Mouse (Mus musculus) kidney, embryonic 16.5 days (tissue): Measurements from ENCODE around the gene Arf4. TPM values are rescaled to one million over a fixed set of nuclear protein-coding genes. Genes with fewer than 3 reads are reported as not detected.
"Not testable (repeated sequence)": the region's sequence is repeated elsewhere in the genome, so short reads cannot be mapped to it uniquely, and the experiment has no call there.

Source experiments
- ATAC-seq: fragments of 200-750 bp; cut with Nextera tagmentation; 2 replicates; pipeline ENCODE4 v1.8.0; 2017; ENCODE audit warnings: moderate TSS enrichment; ENCODE audit not compliant: low FRiP score, low TSS enrichment
- H3K27ac ChIP-seq: fragments of 300-500 bp; sonication (generic); 2 replicates; pipeline ENCODE4 v1.5.1; 2014; ENCODE audit warnings: low read length
- H3K27me3 ChIP-seq: fragments of 300-500 bp; sonication (generic); 2 replicates; pipeline ENCODE4 v1.6.1; 2014; ENCODE audit warnings: low read length, control low read depth, mixed read lengths; ENCODE audit not compliant: insufficient read depth
- H3K36me3 ChIP-seq: fragments of 300-500 bp; sonication (generic); 2 replicates; pipeline ENCODE4 v1.6.1; 2014; ENCODE audit warnings: low read length, control low read depth, mixed read lengths; ENCODE audit not compliant: insufficient read depth
- H3K4me1 ChIP-seq: fragments of 300-500 bp; sonication (generic); 2 replicates; pipeline ENCODE4 v1.6.1; 2014; ENCODE audit warnings: low read length, control low read depth, mixed read lengths; ENCODE audit not compliant: insufficient read depth
- H3K4me2 ChIP-seq: fragments of 300-500 bp; sonication (generic); replicated peaks from 2 replicates; pipeline ENCODE4 v1.6.1; 2014; ENCODE audit warnings: low read depth, low read length
- H3K4me3 ChIP-seq: fragments of 300-500 bp; sonication (generic); 2 replicates; pipeline ENCODE4 v1.5.1; 2014; ENCODE audit warnings: mild to moderate bottlenecking, low read length
- H3K9ac ChIP-seq: fragments of 300-500 bp; sonication (generic); replicated peaks from 2 replicates; pipeline ENCODE4 v1.6.1; 2014; ENCODE audit warnings: low read length
- H3K9me3 ChIP-seq: fragments of 300-500 bp; sonication (generic); 2 replicates; pipeline ENCODE4 v1.6.1; 2016; ENCODE audit warnings: low read length, control low read depth
- WGBS: fragments of 180-500 bp; shearing (Covaris S2); extraction: QIAGEN DNeasy Blood & Tissue Kit; methylation state at CpG from one replicate; pipeline ENCODE4 v1.1.7; 2014; 5-methylcytosine and 5-hydroxymethylcytosine counted together
- polyA plus RNA-seq: library from polyadenylated mRNA; unstranded; fragments of >200 nt; fragmentation: Nextera tagmentation; extraction: Ambion mirVana; gene quantifications from 2 replicates; pipeline ENCODE4 v1.2.1, GENCODE M21; 2015

Gene Arf4
- polyA plus RNA-seq, 1 experiment from 2014 or later: 589 TPM

DNA sequence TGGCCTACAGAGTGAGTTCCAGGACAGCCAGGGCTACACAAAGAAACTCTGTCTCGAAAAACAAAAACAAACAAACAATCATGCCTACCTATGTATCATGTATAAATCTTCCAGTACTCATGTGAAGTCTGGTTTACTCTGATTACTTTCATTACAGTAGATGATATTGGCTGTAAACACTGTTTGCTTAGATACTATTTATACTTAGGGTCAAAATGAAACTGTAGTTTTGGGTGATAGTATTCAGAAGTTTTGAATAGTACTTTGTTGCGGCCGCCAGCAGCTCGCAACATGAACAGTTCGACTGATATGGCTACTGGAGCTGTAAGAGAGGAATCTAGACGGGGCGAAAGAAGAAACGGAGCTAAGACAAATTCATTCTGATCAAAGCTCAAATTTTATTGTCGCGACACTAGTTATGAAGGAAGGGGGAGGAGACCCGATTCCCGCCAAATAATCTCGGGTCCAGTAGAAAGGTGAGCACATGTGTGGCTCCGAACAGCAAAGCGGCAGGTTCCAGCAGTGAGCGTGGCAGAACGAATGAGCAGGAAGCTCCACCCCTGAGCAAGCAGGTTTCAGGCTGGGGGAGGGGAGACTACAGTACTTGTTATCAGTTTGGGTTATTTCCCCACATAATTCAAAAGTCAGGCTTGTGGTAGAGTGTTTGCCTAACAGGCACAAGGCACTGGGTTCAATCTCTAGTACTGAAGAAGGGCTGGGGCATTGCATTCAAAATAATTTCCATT lies 34.2 kb downstream of the Arf4 start:
- WGBS: 68% methylated on average over 17 of the region's 17 CpGs
- not testable (repeated sequence) for H3K9me3 ChIP-seq, ATAC-seq, H3K4me3 ChIP-seq, H3K27me3 ChIP-seq, H3K9ac ChIP-seq, H3K36me3 ChIP-seq, H3K4me2 ChIP-seq, H3K27ac ChIP-seq
- H3K4me1 ChIP-seq: peaks cover 14% of the 10 kb centered on the region

DNA sequence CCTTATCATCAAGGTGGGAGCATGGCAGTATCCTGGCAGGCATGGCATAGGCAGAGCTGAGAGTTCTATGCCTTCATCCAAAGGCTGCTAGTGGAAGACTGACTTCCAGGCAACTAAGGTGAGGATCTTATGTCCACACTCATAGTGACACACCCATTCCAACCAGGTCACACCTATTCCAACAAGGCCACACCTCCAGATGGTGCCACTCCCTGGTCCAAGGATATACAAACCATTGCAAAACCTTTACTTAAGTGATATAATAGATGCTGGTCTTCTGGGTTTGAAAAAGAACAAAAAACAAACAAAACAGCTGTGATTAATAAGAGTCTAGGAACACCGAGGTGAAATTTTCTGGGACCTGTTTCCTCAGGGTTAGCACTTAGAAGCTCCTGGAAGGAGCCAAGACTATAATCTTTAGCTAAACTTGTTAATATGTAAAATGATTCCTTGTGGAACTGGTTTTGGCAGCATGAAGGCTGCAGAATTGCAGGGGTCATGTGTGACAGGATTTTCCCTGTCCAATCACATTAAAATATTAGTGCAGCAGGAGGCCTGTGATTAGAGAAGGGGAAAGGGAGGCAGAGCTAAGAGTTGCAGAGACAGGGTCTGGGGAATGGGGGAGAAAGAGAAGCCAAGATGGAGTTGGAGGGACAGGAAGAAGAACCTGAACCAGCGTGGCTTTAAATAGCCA lies 36.7 kb downstream of the Arf4 start:
- peak; percentile 78 for ATAC-seq
- not testable (repeated sequence) for H3K9ac ChIP-seq, H3K4me2 ChIP-seq, H3K9me3 ChIP-seq, H3K36me3 ChIP-seq, H3K27me3 ChIP-seq, H3K4me3 ChIP-seq, H3K4me1 ChIP-seq
- WGBS: 67% methylated on average over 2 of the region's 2 CpGs
- H3K27ac ChIP-seq: peak overlapping the region; percentile 63; the same call in 1 of the 2 replicates

- H3K4me3 ChIP-seq: peak overlapping the region; percentile 15; the same call in 1 of the 2 replicates
- H3K27ac ChIP-seq: peak overlapping the region; percentile 63; the same call in 1 of the 2 replicates
- peak overlapping the region; percentile 33 for H3K4me2 ChIP-seq
- H3K9ac ChIP-seq: no peak overlapping the region
- peaks cover 4% of the 10 kb centered on the region for H3K4me1 ChIP-seq
- no peak for ATAC-seq
- H3K27me3 ChIP-seq: peaks cover 3% of the 10 kb centered on the region; the same call in 1 of the 2 replicates
- H3K9me3 ChIP-seq: no peaks in the 10 kb centered on the region
- 15% methylated on average over 12 of the region's 12 CpGs for WGBS
- H3K36me3 ChIP-seq: no peaks in the 10 kb centered on the region
These were observed 37.5 kb downstream of the Arf4 start for GRCm38 (mm10) chr14:26675371-26675770.

GRCm38 (mm10) chr14:26675791-26676190 lies 37.9 kb downstream of the Arf4 start:
- peak overlapping the region; percentile 63; the same call in 1 of the 2 replicates for H3K27ac ChIP-seq

DNA sequence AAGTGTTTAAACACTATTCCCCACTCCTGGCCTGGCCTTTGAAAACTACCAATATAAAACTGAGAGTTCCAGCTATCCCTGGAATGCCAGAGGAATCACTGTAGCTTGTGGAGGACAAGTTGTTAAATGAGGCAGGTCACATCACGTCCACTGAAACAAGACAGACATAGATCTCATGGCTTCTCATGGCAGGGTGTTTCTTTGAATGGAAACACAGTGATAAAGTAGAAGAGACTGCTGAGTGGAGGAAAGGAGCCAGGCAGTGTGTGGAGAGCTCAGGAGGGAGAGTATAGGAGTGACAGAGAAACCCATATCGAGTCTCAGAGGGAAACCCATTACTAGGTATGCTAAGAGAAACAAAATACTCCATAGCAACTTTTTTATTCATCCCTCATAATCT lies 52.9 kb downstream of the Arf4 start:
- H3K27ac ChIP-seq: no peak overlapping the region
- no peaks in the 10 kb centered on the region for H3K9me3 ChIP-seq
- H3K36me3 ChIP-seq: no peaks in the 10 kb centered on the region
- no peaks in the 10 kb centered on the region for H3K4me1 ChIP-seq
- no peak for ATAC-seq
- H3K27me3 ChIP-seq: no peaks in the 10 kb centered on the region
- H3K4me2 ChIP-seq: no peak overlapping the region
- H3K4me3 ChIP-seq: no peak overlapping the region
- 52% methylated on average over 2 of the region's 2 CpGs for WGBS
- no peak overlapping the region for H3K9ac ChIP-seq

More at GRCm38 (mm10) chr14:26675791-26676190, 37.9 kb downstream of the Arf4 start:
- WGBS: 77% methylated on average over 5 of the region's 5 CpGs
- H3K4me1 ChIP-seq: no peaks in the 10 kb centered on the region
- H3K27me3 ChIP-seq: peaks cover 3% of the 10 kb centered on the region; the same call in 1 of the 2 replicates
- no peaks in the 10 kb centered on the region for H3K36me3 ChIP-seq
- peak overlapping the region; percentile 15; the same call in 1 of the 2 replicates for H3K4me3 ChIP-seq
- H3K9me3 ChIP-seq: no peaks in the 10 kb centered on the region
- H3K4me2 ChIP-seq: peak overlapping the region; percentile 33
- no peak overlapping the region for H3K9ac ChIP-seq
- ATAC-seq: no peak

- Histone ChIP-seq H3K4me2 (0 out of 2 replicates have a peak overlapping the region, but pooled peaks have one; percentile 4), H3K9ac (no peak overlapping the region), H3K27me3 (no peaks in the 10 kb centered on the region), H3K9me3 (no peaks in the 10 kb centered on the region), H3K36me3 (no peaks in the 10 kb centered on the region), H3K27ac (no peak overlapping the region), H3K4me1 (no peaks in the 10 kb centered on the region), H3K4me3 (no peak overlapping the region)
- ATAC-seq: no peak
- 46% methylated on average over 2 of the region's 2 CpGs for WGBS
These were observed 53.5 kb downstream of the Arf4 start for GRCm38 (mm10) chr14:26691363-26691762.

DNA sequence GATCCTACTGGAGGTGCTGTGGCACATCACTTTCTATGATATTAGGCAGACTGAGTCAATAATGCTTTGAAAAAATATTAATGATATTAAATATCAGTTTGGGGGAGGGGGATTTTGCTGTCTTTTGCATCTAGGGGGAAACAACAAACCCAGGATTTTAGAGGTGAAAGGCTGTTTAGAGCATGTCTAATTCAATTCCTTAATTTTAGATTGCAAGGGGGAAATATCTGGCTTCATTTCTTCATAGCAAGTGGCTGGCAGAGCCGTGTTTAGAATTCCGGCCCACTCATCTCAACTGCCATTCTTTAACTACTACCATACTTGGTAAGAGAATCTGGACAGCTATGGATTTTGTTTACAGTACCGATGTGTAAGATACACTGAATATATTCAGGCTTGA lies 55.1 kb downstream of the Arf4 start, which contains the start of gene Dnah12:
Gene Dnah12 (plus strand): TSS at position 301 of the 400 bp plus-strand sequence.
- no peaks in the 10 kb centered on the region for H3K4me1 ChIP-seq
- H3K9me3 ChIP-seq: no peaks in the 10 kb centered on the region
- ATAC-seq: no peak

DNA sequence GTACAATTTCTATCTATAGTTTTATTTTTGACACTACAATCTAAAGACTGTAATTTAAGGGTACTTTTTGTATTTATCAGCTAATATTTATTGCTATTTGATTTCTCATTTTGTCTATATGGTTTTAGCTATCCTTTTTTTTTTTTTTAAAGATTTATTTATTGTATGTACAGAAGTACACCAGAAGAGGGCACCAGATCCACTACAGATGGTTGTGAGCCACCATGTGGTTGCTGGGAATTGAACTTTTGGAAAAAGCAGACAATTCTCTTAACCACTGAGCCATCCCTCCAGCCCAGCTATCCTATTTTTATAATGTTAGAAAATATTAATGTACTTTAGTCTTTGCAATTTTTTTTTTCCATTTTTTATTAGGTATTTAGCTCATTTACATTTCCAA lies 60.0 kb downstream of the Arf4 start:
- H3K9me3 ChIP-seq: no peaks in the 10 kb centered on the region
- no peaks in the 10 kb centered on the region for H3K27me3 ChIP-seq
- no peak overlapping the region for H3K27ac ChIP-seq
- H3K9ac ChIP-seq: no peak overlapping the region
- no peak overlapping the region for H3K4me3 ChIP-seq
- ATAC-seq: no peak
- no peak overlapping the region for H3K4me2 ChIP-seq
- H3K4me1 ChIP-seq: no peaks in the 10 kb centered on the region
- no peaks in the 10 kb centered on the region for H3K36me3 ChIP-seq

More for the DNA sequence above, 55.1 kb downstream of the Arf4 start, which contains the start of gene Dnah12:
- no peak within 1 kb of the TSS for H3K27ac ChIP-seq
- WGBS: 88% methylated on average over 3 of the region's 3 CpGs
- H3K27me3 ChIP-seq: no peaks in the 10 kb centered on the region
- H3K36me3 ChIP-seq: no peaks in the 10 kb centered on the region
- no peak within 1 kb of the TSS for H3K9ac ChIP-seq
- H3K4me3 ChIP-seq: no peak within 1 kb of the TSS
- H3K4me2 ChIP-seq: no peak within 1 kb of the TSS

DNA sequence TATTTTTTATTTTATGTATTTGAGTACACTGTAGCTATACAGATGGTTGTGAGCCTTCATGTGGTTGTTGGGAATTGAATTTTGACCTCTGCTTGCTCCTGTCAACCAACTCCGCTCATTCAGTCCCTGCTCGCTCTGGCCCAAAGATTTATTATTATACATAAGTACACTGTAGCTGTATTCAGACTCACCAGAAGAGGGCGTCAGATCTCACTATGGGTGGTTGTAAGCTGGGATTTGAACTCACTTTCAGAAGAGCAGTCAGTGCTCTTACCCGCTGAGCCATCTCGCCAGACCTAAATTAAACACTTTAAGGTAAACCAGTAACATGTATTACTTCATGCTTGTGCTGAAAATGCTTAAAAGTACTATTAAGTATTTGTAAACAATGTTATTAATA lies 67.4 kb downstream of the Arf4 start:
- H3K9ac ChIP-seq, H3K36me3 ChIP-seq, H3K27me3 ChIP-seq, H3K4me3 ChIP-seq, ATAC-seq, H3K9me3 ChIP-seq, H3K27ac ChIP-seq, H3K4me2 ChIP-seq, H3K4me1 ChIP-seq: not testable (repeated sequence)
- WGBS: 84% methylated on average over 5 of the region's 5 CpGs
